Mouse (Mus musculus): Measurements from ENCODE around the gene Lypd6.
A peak's percentile ranks its signal among the peaks of the same experiment; 100 is the strongest.

Gene Lypd6

DNA sequence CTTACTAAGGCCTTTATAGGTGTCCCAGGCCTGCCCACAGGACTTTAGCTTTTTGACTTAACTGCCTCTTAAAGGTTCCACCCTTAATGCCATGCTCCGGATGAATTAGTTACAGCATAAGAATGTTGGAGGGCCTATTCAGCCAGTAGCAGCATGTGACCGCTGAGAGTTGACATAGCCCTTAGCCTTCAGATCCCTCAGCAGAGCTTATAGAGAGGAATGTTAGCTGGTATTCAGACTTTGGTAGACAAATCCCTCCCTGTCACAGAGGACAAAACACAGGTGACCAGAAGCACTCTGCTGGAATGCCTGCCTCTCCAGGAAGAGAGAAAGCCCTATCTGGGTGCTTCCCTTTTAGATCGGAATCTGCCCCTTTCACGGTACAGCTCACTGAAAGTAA is 109.5 kb downstream of the Lypd6 start:
- no peak for DNase-seq

GRCm38 (mm10) chr2:50179164-50179563 is 112.9 kb downstream of the Lypd6 start:
- DNase-seq, result no peak

GRCm38 (mm10) chr2:50180423-50180822 is 114.2 kb downstream of the Lypd6 start:
- no peak for DNase-seq

- no peak for DNase-seq
Measured at GRCm38 (mm10) chr2:50181332-50181731, 115.1 kb downstream of the Lypd6 start.

DNA sequence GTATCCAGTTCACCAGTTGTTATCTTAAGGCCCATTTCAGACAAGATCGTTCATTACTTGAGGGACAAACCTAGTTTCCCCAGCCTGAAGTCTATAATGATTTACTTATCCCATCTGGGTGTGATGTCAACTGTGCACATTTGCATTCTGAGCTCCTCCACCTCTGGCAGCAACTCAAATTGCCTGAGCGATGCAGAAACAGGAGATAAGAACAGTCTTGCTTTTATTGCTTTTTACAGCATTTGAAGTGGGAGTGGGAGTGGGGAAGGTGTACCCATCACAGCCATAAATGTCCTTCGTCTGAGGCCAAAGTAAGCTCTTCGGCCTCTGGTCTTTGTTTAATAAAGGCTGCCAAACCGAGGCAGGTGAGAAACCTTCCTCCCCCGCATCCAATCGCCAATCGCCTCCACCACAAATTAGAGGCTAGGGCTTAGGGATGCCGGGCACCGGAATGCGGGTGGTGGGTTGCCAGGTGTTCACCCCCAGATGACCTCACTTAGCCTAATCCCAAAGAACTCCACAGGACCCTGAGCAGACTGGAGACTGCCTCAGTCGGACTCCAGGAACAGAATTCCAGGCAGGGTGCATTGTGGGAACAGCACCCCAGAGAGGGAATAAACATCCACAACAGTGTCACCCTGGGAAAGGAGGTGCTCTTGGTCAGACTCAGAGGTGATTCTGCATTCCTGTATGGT is 120.6 kb downstream of the Lypd6 start:
- no peak for DNase-seq

DNA sequence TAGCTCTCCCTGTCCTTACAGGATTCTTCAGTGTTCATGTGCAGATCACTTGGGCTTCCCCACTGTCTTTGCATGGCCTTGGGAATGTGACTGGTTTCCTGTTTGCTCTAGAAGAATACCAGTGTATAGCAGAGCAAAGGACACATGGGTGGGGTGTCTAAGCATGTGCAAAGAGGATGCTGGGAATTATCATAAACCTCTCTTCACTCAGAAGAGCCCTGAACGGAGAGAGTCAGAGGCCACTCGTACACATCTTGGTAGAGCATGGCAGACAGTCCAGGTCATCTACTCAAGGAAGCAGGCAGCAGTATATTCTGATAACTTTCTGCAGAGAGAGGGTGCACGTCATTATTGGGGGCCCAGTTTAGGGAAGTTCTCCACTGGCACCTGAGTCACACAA is 122.6 kb downstream of the Lypd6 start:
- no peak for DNase-seq

GRCm38 (mm10) chr2:50196681-50197080 is 130.5 kb downstream of the Lypd6 start:
- DNase-seq, result peak; percentile 39

- no peak for DNase-seq
Measured at GRCm38 (mm10) chr2:50197801-50198200, 131.6 kb downstream of the Lypd6 start.

DNA sequence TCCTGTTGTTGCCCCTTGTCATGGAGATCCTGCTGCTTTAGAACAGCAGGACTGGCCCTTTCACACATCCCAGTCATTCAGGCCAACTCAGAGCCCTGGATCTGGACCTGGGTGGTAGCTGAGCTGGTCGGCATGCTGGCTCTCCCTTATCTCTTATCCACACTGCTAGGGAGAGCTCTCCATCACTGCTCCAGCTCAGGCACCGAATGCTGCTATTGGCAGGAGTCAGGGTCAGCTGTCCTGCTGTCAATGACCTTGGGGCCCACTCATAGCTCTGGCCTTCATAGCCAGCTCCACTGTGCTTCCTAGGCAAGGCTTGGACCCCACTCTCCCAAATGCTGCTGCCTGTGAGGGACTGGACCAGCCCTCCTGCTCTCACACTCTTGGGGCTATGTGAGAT is 134.3 kb downstream of the Lypd6 start:
- DNase-seq, result no peak

DNA sequence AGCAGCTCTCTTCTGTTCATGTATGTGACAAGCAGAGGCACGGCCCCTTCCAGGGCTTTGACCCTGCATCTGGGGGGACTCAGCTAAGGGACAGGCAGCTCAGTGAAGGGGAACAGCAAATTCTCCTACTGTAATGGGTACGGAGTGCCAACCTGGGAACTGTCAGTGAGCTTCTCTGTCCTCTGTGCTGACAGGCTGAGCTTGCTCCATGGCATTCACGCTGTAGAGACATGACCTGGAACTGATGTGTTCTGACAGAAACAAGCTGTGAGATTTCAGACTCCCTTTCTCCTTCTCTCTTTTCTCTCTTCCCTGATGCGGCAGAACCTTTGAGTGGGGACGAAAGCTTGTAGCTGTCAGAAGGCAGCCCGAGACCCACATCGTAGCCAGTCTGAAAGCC is 154.3 kb downstream of the Lypd6 start:
- no peak for DNase-seq

DNA sequence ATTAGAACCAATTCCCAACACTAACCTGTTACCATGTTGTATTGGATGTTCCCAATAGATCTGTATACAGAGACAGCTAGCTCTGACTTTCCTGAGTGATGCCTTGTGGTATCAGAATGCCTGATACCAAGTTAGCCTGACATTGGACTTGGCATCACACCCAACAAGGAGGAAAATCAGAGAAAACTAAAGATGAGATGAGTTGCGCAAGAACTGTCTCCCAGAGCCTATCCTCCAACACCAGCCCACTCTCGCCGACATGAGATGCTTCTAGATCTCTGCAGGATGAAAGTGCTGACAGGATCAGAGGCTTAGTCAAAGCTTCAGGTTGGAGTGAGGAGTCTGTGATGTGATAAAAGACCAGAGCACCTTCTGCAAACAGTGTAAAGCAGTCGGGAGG is 158.8 kb downstream of the Lypd6 start:
- no peak for DNase-seq

GRCm38 (mm10) chr2:50233491-50233890 is 167.3 kb downstream of the Lypd6 start:
- peak; percentile 2 for DNase-seq
